Mouse (Mus musculus) layer of hippocampus, postnatal 10 days (tissue): ENCODE data around the gene Smarcd1. TPM values are rescaled to one million over a fixed set of nuclear protein-coding genes. Genes with fewer than 3 reads are reported as not detected.

ENCODE experiments used
- DNase-seq, 2 experiments: peaks; one replicate each; pipeline ENCODE4 v3.0.0; 2021; ENCODE audit warnings: low spot score in 2 of 2
- total RNA-seq, 2 experiments: library from RNA; stranded (reverse); gene quantifications; 2 replicates each; pipeline ENCODE4 v1.2.3; 2021

The Smarcd1 gene
- total RNA-seq, 2 experiments from 2014 or later, result 89.4 to 94.3 TPM

DNA sequence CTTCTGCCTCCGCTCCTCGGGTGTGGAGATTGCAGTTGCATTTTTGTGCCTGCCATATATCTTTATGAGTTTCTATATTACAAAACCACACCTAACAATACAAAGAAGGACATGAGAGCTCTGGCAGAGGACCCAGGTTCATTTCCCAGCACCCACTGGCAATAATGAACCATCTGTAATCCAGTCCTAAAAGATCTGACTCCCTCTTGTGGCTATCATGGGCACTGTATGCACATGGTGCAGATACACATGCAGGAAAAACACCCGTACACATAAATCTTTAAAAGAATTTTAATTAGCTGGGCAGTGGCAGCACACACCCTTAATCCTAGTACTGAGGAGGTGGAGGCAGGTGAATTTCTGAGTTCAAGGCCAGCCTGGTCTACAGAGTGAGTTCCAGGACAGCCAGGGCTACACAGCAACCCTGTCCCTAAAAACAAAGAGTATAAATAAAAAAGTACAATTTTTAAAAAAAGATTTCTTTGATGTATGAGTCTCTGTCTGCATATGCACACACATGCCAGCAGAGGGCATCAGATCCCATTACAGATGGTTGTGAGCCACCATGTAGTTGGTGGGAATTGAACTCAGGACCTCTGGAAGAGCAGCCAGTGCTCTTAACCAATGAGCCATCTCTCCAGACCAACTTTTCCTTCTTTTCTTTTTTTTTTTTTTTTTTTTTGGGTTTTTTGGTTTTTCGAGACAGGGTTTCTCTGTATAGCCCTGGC, 27.3 kb downstream of the Smarcd1 start:
- no peak for DNase-seq

GRCm38 (mm10) chr15:99731167-99731566, 29.2 kb downstream of the Smarcd1 start:
- no peak for DNase-seq

DNA sequence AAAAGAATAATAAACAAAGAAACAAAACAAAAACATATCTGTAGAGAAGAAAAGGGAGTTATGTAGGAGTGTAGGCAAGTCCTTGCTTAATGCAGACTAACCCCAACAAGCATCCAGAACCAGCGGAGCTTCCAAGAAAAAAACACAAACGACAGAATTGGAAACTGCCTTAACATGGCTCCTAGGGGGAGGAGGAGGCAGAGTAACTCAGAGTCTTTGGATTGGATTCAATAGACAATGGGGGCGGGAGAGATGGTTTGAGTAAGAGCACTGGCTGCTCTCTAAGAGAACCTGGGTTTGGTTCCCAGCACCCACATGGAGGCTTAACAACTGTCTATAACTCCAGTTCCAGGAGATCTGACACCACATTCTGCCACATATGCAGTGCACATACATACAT, 29.7 kb downstream of the Smarcd1 start:
- no peak for DNase-seq

- no peak for DNase-seq
Measured at GRCm38 (mm10) chr15:99733186-99733585, 31.3 kb downstream of the Smarcd1 start.

GRCm38 (mm10) chr15:99735631-99736030, 33.7 kb downstream of the Smarcd1 start:
- DNase-seq, result peak; percentile 100

- DNase-seq, result no peak
Measured at GRCm38 (mm10) chr15:99736675-99737074, 34.7 kb downstream of the Smarcd1 start.

GRCm38 (mm10) chr15:99740229-99740628, 38.3 kb downstream of the Smarcd1 start:
- peak in 1 of 2 experiments; percentile 38 for DNase-seq

GRCm38 (mm10) chr15:99754204-99754603, 52.3 kb downstream of the Smarcd1 start:
- DNase-seq, result peak; percentile 22 to 31

Other genes with a start within 250 kb of the Smarcd1 start
- 10 to 100 TPM; 32.5 to 38.1 TPM for gene Nckap5l, start 244.4 kb upstream of the Smarcd1 start, total RNA-seq
- 1 to 10 TPM; 5.1 to 5.5 TPM for gene Bcdin3d, start 227.4 kb upstream of the Smarcd1 start, total RNA-seq
- gene Faim2, start 174.0 kb upstream of the Smarcd1 start, total RNA-seq, result 100 to 1,000 TPM in 1 of 2 experiments, 10 to 100 TPM in 1; 98.1 to 101 TPM
- not detected for gene Aqp2, start 123.1 kb upstream of the Smarcd1 start, total RNA-seq
- under 1 TPM; 0.32 to 0.62 TPM for gene Aqp5, start 111.3 kb upstream of the Smarcd1 start, total RNA-seq
- not detected for gene Aqp6, start 100.7 kb upstream of the Smarcd1 start, total RNA-seq
- gene Racgap1, start 50.5 kb upstream of the Smarcd1 start, total RNA-seq, result 10 to 100 TPM; 13.6 TPM
- 10 to 100 TPM; 50.7 to 54.6 TPM for gene Asic1, start 31.8 kb upstream of the Smarcd1 start, total RNA-seq
- gene Gm17349, start 3.4 kb downstream of the Smarcd1 start, total RNA-seq, result 1 to 10 TPM; 1.5 to 2.2 TPM
- 10 to 100 TPM; 35.3 to 39.3 TPM for gene Gpd1, start 15.4 kb downstream of the Smarcd1 start, total RNA-seq
- 100 to 1,000 TPM in 1 of 2 experiments, 10 to 100 TPM in 1; 97.4 to 107 TPM for gene Cox14, start 23.5 kb downstream of the Smarcd1 start, total RNA-seq
- 10 to 100 TPM; 39.0 to 44.3 TPM for gene Cers5, start 70.8 kb downstream of the Smarcd1 start, total RNA-seq
- 10 to 100 TPM; 15.3 to 15.5 TPM for gene Lima1, start 173.3 kb downstream of the Smarcd1 start, total RNA-seq